Mouse (Mus musculus): ENCODE data around the gene Barx1.

DNA sequence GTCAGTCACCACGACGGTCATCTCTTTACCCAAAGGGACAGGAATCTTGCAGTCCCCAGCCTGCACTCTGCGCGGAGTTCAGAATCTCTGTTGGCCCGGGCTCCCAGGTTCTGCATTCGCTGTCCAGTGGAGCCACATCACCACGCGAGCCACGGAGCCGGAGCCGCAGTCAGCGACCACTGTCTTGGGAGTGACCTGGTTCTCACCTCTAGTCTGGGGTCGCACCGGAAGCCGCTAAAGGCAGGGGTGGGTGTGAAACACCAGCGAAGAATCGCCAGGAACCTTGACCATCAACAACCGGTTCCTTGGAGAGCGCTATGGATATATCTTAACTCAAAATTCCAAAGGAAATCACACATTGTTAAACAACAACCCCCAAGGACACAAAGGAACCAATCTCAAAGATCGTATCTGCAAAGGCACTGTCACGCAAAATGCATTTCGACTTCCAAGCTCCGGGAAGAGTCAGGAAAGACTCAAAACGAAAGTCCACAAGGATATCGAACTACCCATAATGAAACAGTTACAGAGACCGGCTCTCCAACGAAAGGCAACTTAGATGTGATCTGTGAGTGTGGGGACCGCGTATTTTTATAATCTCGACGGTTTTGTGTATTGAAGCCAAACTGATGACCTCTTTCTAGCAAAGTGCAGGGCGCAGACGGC is 4.1 kb upstream of the Barx1 start:
- TF ChIP-seq CTCF (IDR thresholded peaks at IDR 0.05 in 2 of 3, conservative IDR thresholded peaks at IDR 0.05 in 1 of 3; ENCODE audit: control insufficient read depth in 1 of 3, insufficient read depth in 1 of 3, low read depth in 2 of 3, low read length in 3 of 3, poor library complexity in 1 of 3, severe bottlenecking in 1 of 3) (no peak), GABPA (IDR thresholded peaks at IDR 0.05; ENCODE audit: low read depth, low read length) (no peak), EP300 (IDR thresholded peaks at IDR 0.05; ENCODE audit: low read depth in 1 of 2, low read length in 2 of 2) (no peak), RAD21 (IDR thresholded peaks at IDR 0.05; ENCODE audit: low read depth, low read length) (no peak), POLR2A (IDR thresholded peaks at IDR 0.05; ENCODE audit: control insufficient read depth in 1 of 2, insufficient read depth in 1 of 2, low read depth in 1 of 2, low read length in 2 of 2, poor library complexity in 1 of 2) (no peak), MAX (IDR thresholded peaks at IDR 0.05; ENCODE audit: low read length) (no peak), RCOR1 (IDR thresholded peaks at IDR 0.05; ENCODE audit: low read depth, low read length) (no peak), JUND (IDR thresholded peaks at IDR 0.05; ENCODE audit: low read depth, low read length) (no peak), POLR2AphosphoS2 (IDR thresholded peaks at IDR 0.05; ENCODE audit: low read length) (no peak), CHD2 (IDR thresholded peaks at IDR 0.05; ENCODE audit: low read length) (no peak)

Data from MEL (cell line).